Mouse (Mus musculus) heart, adult 2 months (tissue): ENCODE measurements around the gene Lamc2.

Experiments used
- CTCF ChIP-seq: fragments of 200-600 bp; IDR thresholded peaks from 2 replicates; pipeline ENCODE4 v1.8.1; 2022; ENCODE audit warnings: antibody characterized with exemption, mild to moderate bottlenecking, moderate library complexity
- POLR2A ChIP-seq: fragments of 200-500 bp; IDR thresholded peaks from 2 replicates; pipeline ENCODE4 v1.6.1; 2011; ENCODE audit warnings: mild to moderate bottlenecking, low read depth, low read length, control low read depth; ENCODE audit not compliant: insufficient read depth

GRCm38 (mm10) chr1:153210992-153211391 is 24.7 kb upstream of the Lamc2 start:
- TF ChIP-seq POLR2A (no peak), CTCF (no peak)
